Mouse (Mus musculus): ENCODE measurements around the gene Wnk2.

Gene Wnk2

DNA sequence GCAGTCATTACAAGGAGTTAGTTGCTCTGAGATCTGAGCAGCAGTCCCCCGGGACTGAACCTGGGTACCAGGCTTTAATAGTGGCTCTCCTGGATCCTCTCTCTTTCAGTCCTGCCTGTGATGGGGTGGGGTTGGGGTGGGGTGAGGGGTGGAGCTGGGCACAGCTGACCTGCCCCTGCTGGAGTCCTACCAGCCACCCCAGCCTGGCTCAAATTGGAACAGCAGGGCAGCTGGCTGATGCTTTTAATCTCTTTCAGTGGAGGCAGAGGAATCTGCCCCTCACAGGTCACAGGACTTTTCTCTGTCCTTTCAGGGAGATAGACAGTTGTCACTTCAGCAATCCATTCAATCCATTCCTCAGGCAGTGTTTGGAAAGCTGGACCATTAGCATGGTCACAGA is 122.3 kb downstream of the Wnk2 start:
- TF ChIP-seq GATA4 (IDR thresholded peaks at IDR 0.05; ENCODE audit: insufficient replicate concordance, low read length), result no peak

DNA sequence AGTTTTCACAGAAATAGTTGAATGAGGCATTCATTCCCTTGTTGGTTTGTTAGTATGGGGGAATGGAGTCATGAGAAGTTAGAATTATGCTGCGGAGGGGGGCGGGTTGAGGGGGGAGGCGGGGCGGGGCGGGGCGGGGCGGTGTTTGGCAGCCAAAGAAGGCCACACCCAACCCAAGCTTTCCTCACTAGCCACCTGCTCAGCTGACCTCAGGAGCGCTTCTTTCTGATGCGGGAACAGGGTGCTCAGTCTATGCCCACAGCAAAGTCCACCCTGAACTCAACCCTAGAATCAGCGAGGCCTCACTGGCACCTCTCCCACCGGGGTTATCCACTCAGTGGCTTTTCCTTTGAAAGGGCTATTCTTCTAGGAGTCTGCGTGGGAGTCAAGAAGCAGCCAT is 123.1 kb downstream of the Wnk2 start:
- TF ChIP-seq GATA4 (IDR thresholded peaks at IDR 0.05; ENCODE audit: insufficient replicate concordance, low read length), result no peak

DNA sequence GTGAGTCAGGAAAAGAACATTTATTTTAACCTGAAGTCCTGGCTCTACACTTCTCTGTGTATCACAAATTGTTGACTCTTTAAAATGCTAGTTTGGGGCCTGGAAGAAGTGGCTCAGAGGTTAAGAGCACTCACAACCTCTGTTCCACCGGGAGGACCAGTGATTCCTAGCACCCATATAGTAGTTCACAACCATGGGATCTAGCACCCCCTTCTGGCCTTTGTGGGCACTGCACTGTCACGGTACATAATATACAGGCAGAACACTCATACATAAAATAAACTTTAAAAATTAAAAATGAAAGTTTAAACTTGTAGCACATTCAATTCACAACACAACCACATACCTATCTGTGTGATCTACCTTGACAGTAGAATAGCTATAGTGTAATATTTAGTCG is 126.1 kb downstream of the Wnk2 start:
- TF ChIP-seq GATA4 (IDR thresholded peaks at IDR 0.05; ENCODE audit: insufficient replicate concordance, low read length), result no peak

DNA sequence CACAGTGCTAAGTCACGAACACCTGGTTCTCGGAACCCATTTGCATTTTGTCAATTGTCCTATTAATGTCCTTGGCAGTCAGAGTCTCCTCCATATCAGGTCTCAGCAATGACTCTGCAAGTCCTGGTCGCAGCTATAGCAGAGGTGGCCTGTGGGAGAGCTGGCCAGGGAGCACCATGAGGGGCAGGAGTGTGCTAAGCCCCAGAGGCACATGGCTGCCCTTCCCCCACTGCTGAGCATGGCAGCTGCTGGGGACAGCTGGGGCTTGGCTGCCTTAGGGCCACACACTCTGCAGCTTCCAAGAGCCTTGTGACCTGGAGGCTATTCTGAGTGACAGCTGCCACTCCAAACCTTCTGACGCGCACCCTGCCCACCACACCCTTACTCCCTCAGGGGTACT is 127.7 kb downstream of the Wnk2 start:
- TF ChIP-seq GATA4 (IDR thresholded peaks at IDR 0.05; ENCODE audit: insufficient replicate concordance, low read length), result no peak

DNA sequence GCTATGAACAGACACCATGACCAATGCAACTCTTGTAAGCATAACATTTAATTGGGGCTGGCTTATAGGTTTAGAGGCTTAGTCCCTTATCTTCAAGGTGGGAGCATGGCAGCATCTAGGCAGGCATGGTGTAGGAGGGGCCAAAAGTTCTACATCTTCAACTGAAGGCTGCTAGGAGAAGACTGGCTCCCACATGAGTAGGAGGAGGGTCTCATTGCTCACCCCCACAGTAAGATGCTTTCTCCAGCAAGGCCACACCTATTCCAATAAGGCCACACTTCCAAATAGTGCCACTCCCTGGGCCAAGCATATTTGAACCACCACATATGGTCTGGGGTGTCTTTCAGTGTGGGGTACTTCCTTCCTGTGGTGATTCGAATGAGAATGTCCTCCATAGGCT is 130.4 kb downstream of the Wnk2 start:
- TF ChIP-seq GATA4 (IDR thresholded peaks at IDR 0.05; ENCODE audit: insufficient replicate concordance, low read length), result no peak

DNA sequence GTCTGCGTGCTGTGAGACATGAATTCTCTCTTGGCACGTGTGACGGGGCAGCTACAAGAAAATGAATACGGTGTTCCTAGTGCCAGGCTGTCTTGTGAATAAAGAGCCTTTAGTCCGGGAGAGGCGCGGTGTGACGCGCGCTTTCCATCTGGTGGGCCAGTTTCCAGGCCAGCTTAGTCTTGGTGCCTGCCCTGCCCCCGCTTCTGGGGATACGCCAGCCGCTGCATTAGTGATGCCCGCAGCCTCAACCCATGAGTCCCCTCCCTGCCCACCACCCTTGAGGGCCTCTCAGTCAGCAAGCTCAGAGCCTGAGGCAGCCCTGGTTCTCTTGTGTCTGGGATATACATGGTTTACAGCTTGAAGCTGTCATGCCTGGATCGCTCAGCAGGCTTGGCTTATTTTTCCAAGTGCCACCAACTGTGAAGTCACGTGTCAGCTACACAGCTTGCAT is 131.5 kb downstream of the Wnk2 start:
- no peak for TF ChIP-seq GATA4 (IDR thresholded peaks at IDR 0.05; ENCODE audit: insufficient replicate concordance, low read length)

DNA sequence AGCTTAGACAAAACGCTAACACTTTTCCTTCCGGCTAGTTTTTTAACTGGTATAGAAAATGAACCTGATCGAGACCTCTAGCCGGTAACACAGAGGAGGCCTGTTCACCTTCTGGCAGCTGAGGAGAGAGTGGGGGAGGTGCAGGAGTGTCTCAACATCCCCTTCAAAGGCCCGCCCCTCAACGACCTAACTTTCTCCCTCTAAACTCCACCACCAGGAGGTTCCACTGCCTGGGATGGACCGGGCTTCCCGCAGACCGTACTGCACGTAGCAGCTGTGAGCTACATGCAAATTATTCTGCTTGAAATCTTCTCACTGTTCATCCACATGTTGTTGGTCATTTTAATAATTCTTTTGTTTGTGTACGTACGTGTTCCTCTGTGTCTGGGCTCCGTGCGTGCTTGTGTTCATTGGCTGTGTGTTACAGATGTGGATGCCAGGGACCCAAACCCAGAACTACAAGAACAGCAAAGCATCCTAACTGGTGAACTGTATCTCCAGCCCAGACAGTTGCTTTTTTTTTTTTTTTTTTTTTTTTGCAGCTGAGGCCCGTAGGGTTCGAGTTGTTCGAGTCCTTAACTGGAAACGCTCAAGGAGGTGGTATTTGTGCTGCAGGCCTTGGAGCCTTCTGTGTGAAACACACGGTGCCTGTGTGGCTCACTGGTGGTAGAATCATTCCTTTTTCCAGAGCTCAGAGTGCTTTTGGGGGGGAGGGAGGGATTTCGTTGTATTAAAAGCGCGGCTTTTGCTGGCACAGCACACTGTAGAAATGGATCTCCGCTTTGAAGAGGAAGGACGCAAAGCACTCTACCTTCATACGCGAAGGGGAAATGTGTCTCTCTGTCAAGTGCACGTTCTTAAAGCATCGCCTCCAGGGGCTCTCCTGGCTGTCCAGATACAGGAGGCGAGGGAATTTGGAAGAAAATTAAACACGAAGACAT is 132.2 kb downstream of the Wnk2 start:
- no peak for TF ChIP-seq GATA4 (IDR thresholded peaks at IDR 0.05; ENCODE audit: insufficient replicate concordance, low read length)

DNA sequence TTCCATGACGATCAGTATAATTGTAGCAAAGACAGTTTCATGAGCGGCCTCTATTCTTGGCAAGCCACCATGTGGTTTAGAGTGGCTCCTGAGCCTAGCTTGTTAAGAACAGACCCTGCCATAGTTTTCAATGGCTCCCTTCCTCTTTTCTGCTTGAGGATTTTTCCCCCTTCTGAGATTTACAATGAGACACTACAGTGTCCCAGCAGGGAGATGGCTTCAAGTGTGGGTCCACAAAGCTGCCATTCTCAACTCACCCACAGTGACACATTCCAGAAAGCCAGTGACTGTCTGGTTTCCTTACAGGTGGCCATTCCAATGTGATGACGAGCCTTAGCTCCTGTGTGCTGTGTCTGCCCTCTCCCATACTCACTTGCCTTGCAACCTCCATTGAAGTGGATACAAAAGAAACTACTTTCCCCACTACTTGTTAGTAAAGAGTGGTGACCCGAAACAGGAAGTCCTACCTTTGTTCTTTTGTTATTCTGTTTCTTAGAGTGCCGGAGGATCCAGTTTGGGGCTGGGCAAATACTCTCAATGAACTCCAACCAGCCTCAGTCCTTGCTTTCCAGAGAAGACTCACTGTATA is 134.5 kb downstream of the Wnk2 start:
- TF ChIP-seq GATA4 (IDR thresholded peaks at IDR 0.05; ENCODE audit: insufficient replicate concordance, low read length), result no peak

DNA sequence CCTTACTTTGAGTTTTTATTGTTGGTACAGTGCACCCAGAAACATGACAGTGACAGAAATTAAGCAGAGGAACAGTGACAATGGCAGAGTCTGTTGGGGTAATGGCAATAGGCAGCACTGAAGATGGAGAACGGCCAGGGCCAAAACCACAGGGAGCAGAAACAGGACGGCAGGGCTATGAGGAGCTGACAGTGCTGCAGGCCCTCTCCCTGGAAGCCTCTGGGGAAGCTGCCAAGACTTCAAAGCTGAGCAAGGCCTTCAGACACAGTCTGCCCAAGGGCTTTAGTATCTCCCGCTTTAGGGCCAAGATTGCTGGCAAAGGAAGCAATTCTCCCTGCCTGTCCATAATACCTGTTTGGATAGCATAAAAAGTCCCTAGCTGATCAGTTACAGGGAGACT is 146.1 kb downstream of the Wnk2 start:
- no peak for TF ChIP-seq GATA4 (IDR thresholded peaks at IDR 0.05; ENCODE audit: insufficient replicate concordance, low read length)

DNA sequence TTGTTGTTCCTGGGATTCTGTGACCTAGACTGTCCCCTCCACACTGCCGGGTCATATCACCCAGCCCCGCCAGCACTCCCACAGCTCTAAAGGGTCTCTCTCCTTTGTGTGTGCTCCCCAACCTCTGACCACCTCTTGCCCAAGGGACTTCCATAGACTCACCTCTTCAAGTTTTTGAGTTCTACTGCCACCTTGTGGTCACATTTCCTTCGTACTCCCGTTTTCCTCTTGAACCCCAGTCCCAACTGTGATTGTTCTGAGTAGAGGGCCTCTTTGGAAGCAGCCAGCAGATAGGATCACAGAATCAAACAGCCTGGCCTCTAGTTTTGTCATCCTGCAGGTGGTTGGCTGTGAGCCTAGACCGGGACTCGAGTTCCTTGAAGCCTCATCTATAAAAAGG is 149.2 kb downstream of the Wnk2 start:
- no peak for TF ChIP-seq GATA4 (IDR thresholded peaks at IDR 0.05; ENCODE audit: insufficient replicate concordance, low read length)

DNA sequence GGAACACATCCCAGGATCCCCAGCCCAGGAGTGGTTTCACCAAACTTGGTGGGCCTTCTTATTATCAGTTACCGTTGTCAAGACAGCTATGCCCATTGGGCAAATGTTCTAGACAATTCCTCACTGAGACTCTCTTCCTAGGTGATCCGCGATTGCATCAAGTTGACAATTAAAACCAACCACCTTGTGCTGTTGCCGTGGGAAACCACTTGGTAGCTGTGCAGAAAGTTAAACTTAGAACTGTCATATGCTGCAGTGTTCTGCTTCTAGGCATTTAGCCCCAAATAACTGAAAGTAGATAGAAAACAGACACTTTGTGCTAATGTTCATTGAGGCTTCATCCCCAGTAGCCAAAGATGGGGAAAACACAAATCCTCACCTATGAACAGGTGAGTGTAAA is 151.1 kb downstream of the Wnk2 start:
- no peak for TF ChIP-seq GATA4 (IDR thresholded peaks at IDR 0.05; ENCODE audit: insufficient replicate concordance, low read length)

DNA sequence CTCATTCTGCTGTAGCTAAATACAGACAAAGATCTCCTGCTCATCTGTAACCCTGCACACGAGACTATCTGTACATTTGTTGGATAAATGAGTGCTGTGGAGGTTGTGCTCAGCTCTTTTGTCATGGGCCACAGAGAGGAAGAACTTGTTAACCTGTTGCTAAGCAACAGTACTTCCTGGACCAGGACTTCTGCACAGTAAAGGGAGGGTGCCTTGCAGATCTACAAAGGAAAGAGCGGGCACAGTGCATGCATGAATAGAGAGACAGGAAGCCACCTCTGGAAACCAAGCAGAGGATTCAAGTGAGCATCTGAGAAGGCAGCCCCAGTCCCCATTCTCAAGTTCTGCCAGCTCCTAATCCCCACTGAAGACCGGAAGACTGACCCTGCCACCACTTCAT is 152.9 kb downstream of the Wnk2 start:
- TF ChIP-seq GATA4 (IDR thresholded peaks at IDR 0.05; ENCODE audit: insufficient replicate concordance, low read length), result no peak

DNA sequence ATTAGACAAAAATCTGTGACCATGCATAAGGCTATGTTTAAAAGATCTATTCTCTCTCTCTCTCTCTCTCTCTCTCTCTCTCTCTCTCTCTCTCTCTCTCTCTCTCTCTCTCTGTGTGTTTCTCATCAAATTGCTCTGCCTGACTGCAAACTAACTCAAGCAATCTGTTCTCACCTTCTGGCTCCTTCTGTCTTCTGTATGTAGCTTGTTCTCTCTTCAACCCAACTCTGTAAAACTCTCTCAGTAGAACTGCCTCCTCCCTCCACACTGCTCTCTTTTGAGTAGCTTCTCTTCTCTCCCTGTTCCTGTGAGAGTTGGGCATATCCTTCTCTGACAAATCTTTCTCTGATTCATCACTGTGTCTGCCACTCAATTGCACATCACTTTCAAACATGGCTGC is 154.9 kb downstream of the Wnk2 start:
- no peak for TF ChIP-seq GATA4 (IDR thresholded peaks at IDR 0.05; ENCODE audit: insufficient replicate concordance, low read length)

DNA sequence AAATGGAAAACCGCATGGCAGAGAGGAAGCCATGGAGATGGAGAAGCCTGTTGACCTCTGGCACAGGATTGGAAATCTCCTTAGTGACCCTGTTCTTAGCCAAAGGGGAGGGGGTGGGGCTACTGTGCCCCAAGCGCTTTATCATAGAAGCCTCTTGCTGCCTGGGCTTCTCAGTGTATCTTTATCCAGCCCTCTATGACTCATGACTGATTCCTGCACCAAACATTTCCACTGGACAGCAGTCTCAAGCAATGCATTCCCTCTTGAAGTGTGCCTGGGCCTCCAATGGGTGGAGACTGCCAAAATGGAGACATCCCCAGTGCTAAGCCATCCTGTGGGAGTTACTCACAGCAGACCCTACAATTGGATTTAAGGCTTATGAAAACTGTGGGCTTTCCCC is 157.7 kb downstream of the Wnk2 start:
- TF ChIP-seq GATA4 (IDR thresholded peaks at IDR 0.05; ENCODE audit: insufficient replicate concordance, low read length), result no peak
